Mouse (Mus musculus) MEL (cell line): Measurements from ENCODE around the gene Soat1.

Experiments used
- CTCF ChIP-seq, 3 experiments: IDR thresholded peaks in 2 of 3; conservative IDR thresholded peaks in 1 of 3; 2 replicates each; pipeline ENCODE4 v1.5.1; 2011 to 2012; ENCODE audit warnings: low read length in 3 of 3, low read depth in 2 of 3, mild to moderate bottlenecking in 2 of 3, improper control_type of control experiment in 1 of 3, inconsistent platforms in 1 of 3, mixed read lengths in 1 of 3, moderate library complexity in 1 of 3; ENCODE audit not compliant: control insufficient read depth in 1 of 3, insufficient read depth in 1 of 3, poor library complexity in 1 of 3, severe bottlenecking in 1 of 3
- KAT2A ChIP-seq: conservative IDR thresholded peaks from 2 replicates; pipeline ENCODE4 v1.6.1; 2012; ENCODE audit warnings: low read depth, low read length, improper control_type of control experiment, inconsistent platforms
- MYC ChIP-seq: IDR thresholded peaks from 2 replicates; pipeline ENCODE4 v1.6.1; 2011; ENCODE audit warnings: low read depth, mild to moderate bottlenecking, low read length, improper control_type of control experiment, moderate library complexity

GRCm38 (mm10) chr1:156464963-156465362 lies 9.2 kb downstream of the Soat1 start:
- TF ChIP-seq CTCF (IDR thresholded peaks at IDR 0.05 in 2 of 3, conservative IDR thresholded peaks at IDR 0.05 in 1 of 3; ENCODE audit: control insufficient read depth in 1 of 3, insufficient read depth in 1 of 3, low read depth in 2 of 3, low read length in 3 of 3, poor library complexity in 1 of 3, severe bottlenecking in 1 of 3) (no peak), MYC (no peak), KAT2A (no peak)
